In the genomic region with DNA sequence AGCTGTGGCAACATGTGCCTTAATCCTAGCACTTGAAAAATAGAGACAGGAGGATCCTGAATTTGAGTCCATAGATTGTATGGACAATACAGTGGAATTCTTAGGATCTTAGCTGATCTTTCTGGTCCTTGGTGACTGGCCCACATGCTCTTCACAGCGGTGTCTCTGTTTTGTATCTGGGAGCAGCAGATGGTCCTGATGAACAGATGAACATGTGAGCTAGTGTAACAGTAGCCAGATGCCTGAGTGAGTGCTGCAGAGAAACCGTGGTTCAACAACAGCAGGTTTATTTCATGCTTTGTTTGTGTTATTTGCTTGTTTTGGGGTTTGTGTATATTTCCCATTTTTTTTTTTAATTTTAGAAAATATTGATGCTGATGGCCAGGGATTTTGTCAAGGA, we compare ENCODE assay signal across 17 mouse cellular contexts. TPM values are rescaled to one million over a fixed set of nuclear protein-coding genes. Genes with fewer than 3 reads are reported as not detected.
DNase-seq lines count a peak whose midpoint lies in the region; ATAC-seq and TF ChIP-seq lines count a peak whose summit lies in the region.
"Had no signal": no experiment of that assay in that cellular context is flagged by ENCODE, and none has a peak within 500 bp of the region (broad histone marks: within the 10 kb centered on the region; RNA-seq: fewer than 3 reads in every experiment).

No protein-coding gene starts in this region.

- no peak for DNase-seq in CH12.LX (ENCODE audit: extremely low read depth)
- DNase-seq in brain, embryonic 14.5 days (ENCODE audit: low read depth) = peak; percentile 75
- DNase-seq in cerebellum, postnatal 14 days = peak; percentile 45 to 55
- DNase-seq in kidney, adult 2 months = no peak
- DNase-seq in thymus, postnatal 4 days = no peak
- DNase-seq: adrenal gland, postnatal 10 days; kidney, adult 18-20 months; kidney, postnatal 25 days; lung, embryonic 14.5 days; midbrain, embryonic 14.5 days; right cerebral cortex, postnatal 14 days had no signal

- no peak for TF ChIP-seq CTCF in CH12.LX (conservative IDR thresholded peaks at IDR 0.05 in 1 of 2, IDR thresholded peaks at IDR 0.05 in 1 of 2; ENCODE audit: low read depth in 2 of 2, low read length in 2 of 2)
- no peak for TF ChIP-seq CTCF in brain, embryonic 14.5 days (IDR thresholded peaks at IDR 0.05; ENCODE audit: borderline replicate concordance, extremely low read depth, insufficient read depth, insufficient read length)
- no peak for TF ChIP-seq CTCF in kidney, adult 2 months (conservative IDR thresholded peaks at IDR 0.05; ENCODE audit: insufficient read depth, insufficient read length, low read depth, low read length)

- no peak for TF ChIP-seq RAD21 in CH12.LX (IDR thresholded peaks at IDR 0.05; ENCODE audit: low read depth, low read length)

- H3K4me1 ChIP-seq in forebrain, embryonic 16.5 days (replicated peaks; ENCODE audit: control insufficient read depth, insufficient read depth, low read length) = peaks cover 14% of the 10 kb centered on the region
- H3K4me1 ChIP-seq in forebrain, embryonic 12.5 days = peaks cover 15% of the 10 kb centered on the region
- H3K4me1 ChIP-seq in CH12.LX (ENCODE audit: control insufficient read depth in 1 of 2, insufficient read depth in 2 of 2) = peaks cover 5 to 49% of the 10 kb centered on the region in 2 experiments
- peaks cover 13% of the 10 kb centered on the region; the same call in 1 of the 2 replicates for H3K4me1 ChIP-seq in kidney, adult 2 months (ENCODE audit: control insufficient read depth, insufficient read depth, low read length)

- no peaks in the 10 kb centered on the region for H3K27me3 ChIP-seq in forebrain, embryonic 16.5 days (replicated peaks; ENCODE audit: control insufficient read depth, insufficient read depth, low read length)
- H3K27me3 ChIP-seq in forebrain, embryonic 12.5 days = no peaks in the 10 kb centered on the region
- H3K27me3 ChIP-seq in CH12.LX (replicated peaks) = no peaks in the 10 kb centered on the region
- no peaks in the 10 kb centered on the region for H3K27me3 ChIP-seq in kidney, adult 2 months (replicated peaks; ENCODE audit: control insufficient read depth, insufficient read depth, low read length)
- H3K27me3 ChIP-seq: hindbrain, embryonic 15.5 days had no signal

- no peak for TF ChIP-seq POLR2A in CH12.LX (IDR thresholded peaks at IDR 0.05; ENCODE audit: low read depth, low read length)
- no peak for TF ChIP-seq POLR2A in brain, embryonic 14.5 days (IDR thresholded peaks at IDR 0.05; ENCODE audit: borderline replicate concordance, extremely low read depth, insufficient read depth, insufficient read length, poor library complexity, severe bottlenecking)
- no peak for TF ChIP-seq POLR2A in kidney, adult 2 months (IDR thresholded peaks at IDR 0.05; ENCODE audit: low read depth, low read length)

- H3K9me3 ChIP-seq in forebrain, embryonic 16.5 days (ENCODE audit: control insufficient read depth, low read length) = no peaks in the 10 kb centered on the region
- H3K9me3 ChIP-seq in forebrain, embryonic 12.5 days = no peaks in the 10 kb centered on the region
- no peaks in the 10 kb centered on the region for H3K9me3 ChIP-seq in CH12.LX (replicated peaks; ENCODE audit: low read length)
- H3K9me3 ChIP-seq: G1E; hindbrain, embryonic 15.5 days had no signal

- H3K27ac ChIP-seq in forebrain, embryonic 16.5 days (ENCODE audit: low read length) = no peak overlapping the region
- H3K27ac ChIP-seq in forebrain, embryonic 12.5 days = no peak overlapping the region
- no peak overlapping the region for H3K27ac ChIP-seq in CH12.LX (ENCODE audit: insufficient read depth, low read depth)
- no peak overlapping the region for H3K27ac ChIP-seq in kidney, adult 2 months (ENCODE audit: insufficient read depth, low read depth, low read length)
- H3K27ac ChIP-seq: hindbrain, embryonic 15.5 days; macrophage had no signal

- H3K36me3 ChIP-seq in forebrain, embryonic 16.5 days (ENCODE audit: control insufficient read depth, insufficient read depth) = no peaks in the 10 kb centered on the region
- peaks cover 4% of the 10 kb centered on the region; the same call in 1 of the 2 replicates for H3K36me3 ChIP-seq in forebrain, embryonic 12.5 days (replicated peaks)
- peaks cover 15 to 62% of the 10 kb centered on the region in 2 experiments for H3K36me3 ChIP-seq in CH12.LX (replicated peaks in 1 of 2; ENCODE audit: control insufficient read depth in 1 of 2, insufficient read depth in 1 of 2, low read length in 1 of 2)
- H3K36me3 ChIP-seq in kidney, adult 2 months (ENCODE audit: control insufficient read depth, insufficient read depth, low read length) = peaks cover 2% of the 10 kb centered on the region; the same call in 1 of the 2 replicates
- H3K36me3 ChIP-seq: hindbrain, embryonic 15.5 days had no signal

- ATAC-seq in forebrain, embryonic 16.5 days = peak; percentile 49; the same call in 1 of the 2 replicates
- no peak; the same call in 1 of the 2 replicates for ATAC-seq in forebrain, embryonic 12.5 days (ENCODE audit: low FRiP score)

- no peak overlapping the region for H3K9ac ChIP-seq in forebrain, embryonic 16.5 days (replicated peaks; ENCODE audit: low read depth, low read length)
- no peak overlapping the region for H3K9ac ChIP-seq in forebrain, embryonic 12.5 days
- no peak overlapping the region for H3K9ac ChIP-seq in CH12.LX (ENCODE audit: insufficient read depth, low read depth)
- H3K9ac ChIP-seq: hindbrain, embryonic 15.5 days; lung, embryonic 14.5 days had no signal

- TF ChIP-seq EP300 in CH12.LX (IDR thresholded peaks at IDR 0.05; ENCODE audit: low read length) = no peak

- 52% methylated on average over 2 of the region's 2 CpGs for WGBS in forebrain, embryonic 16.5 days
- 73% methylated on average over 2 of the region's 2 CpGs for WGBS in forebrain, embryonic 12.5 days
- WGBS in kidney, adult 2 months = 69% methylated on average over 2 of the region's 2 CpGs

- dilution Hi-C loops in CH12.LX (cut with MboI; ENCODE audit: extremely low pct_ligation_motif_present, extremely low pct_unique_long_range_greater_than_20kb, low sequenced_read_pairs) = no loop called here

- H3K4me2 ChIP-seq in forebrain, embryonic 16.5 days (ENCODE audit: low read length) = no peak overlapping the region
- no peak overlapping the region for H3K4me2 ChIP-seq in forebrain, embryonic 12.5 days
- H3K4me2 ChIP-seq in CH12.LX (ENCODE audit: insufficient read depth, low read depth, poor library complexity, severe bottlenecking) = no peak overlapping the region
- H3K4me2 ChIP-seq: hindbrain, embryonic 15.5 days; lung, embryonic 14.5 days had no signal

- in situ Hi-C loops in CH12.LX (cut with MboI; ENCODE audit: low pct_ligation_motif_present, low pct_unique_long_range_greater_than_20kb, low sequenced_read_pairs) = no loop called here

- H3K4me3 ChIP-seq in forebrain, embryonic 16.5 days (replicated peaks; ENCODE audit: low read length) = no peak overlapping the region
- no peak overlapping the region for H3K4me3 ChIP-seq in forebrain, embryonic 12.5 days (replicated peaks)
- no peak overlapping the region for H3K4me3 ChIP-seq in CH12.LX (replicated peaks in 1 of 3; ENCODE audit: low read depth in 2 of 3, low read length in 2 of 3, poor library complexity in 1 of 3)
- no peak overlapping the region for H3K4me3 ChIP-seq in kidney, adult 2 months (ENCODE audit: insufficient read depth, low read depth, low read length)
- H3K4me3 ChIP-seq: hindbrain, embryonic 15.5 days had no signal

- H3K79me2 ChIP-seq in CH12.LX (replicated peaks; ENCODE audit: control insufficient read depth, extremely low read depth, insufficient read depth, poor library complexity, severe bottlenecking) = no peaks in the 10 kb centered on the region

TF ChIP-seq in CH12.LX, 34 proteins besides CTCF, POLR2A, EP300 and RAD21:
- 0 out of 2 replicates have a peak, but pooled peaks have one; percentile 6 for TF ChIP-seq MAX (IDR thresholded peaks at IDR 0.05; ENCODE audit: low read length)
- no peak for TF ChIP-seq HCFC1 (IDR thresholded peaks at IDR 0.05; ENCODE audit: low read depth, low read length)

RNA-seq across cellular contexts. Expression of gene Itgav, which starts 37.3 kb away (rescaled TPM):
- 18.8 and 20.8 TPM in 2 replicates for polyA plus RNA-seq in forebrain, embryonic 16.5 days (2015; fragmentation: Nextera tagmentation; extraction: Ambion mirVana)
- polyA plus RNA-seq in forebrain, embryonic 12.5 days (2016; fragmentation: Nextera tagmentation; extraction: Ambion mirVana) = 44.4 and 46.5 TPM in 2 replicates
- total RNA-seq in CH12.LX (2012; rRNA removed) (25.0 and 25.5 TPM in 2 replicates), CH12.LX (2014; rRNA removed) (16.2 and 16.7 TPM in 2 replicates)
- 19.7 and 28.2 TPM in 2 replicates for polyA plus RNA-seq in CH12.LX (2012; ENCODE audit: insufficient read length, low read depth)
- 10.0 and 17.6 TPM in 2 replicates for polyA plus RNA-seq in brain, embryonic 14.5 days (2012; rRNA removed)
- polyA plus RNA-seq in kidney, adult 2 months (2012; rRNA removed) = 75.4 and 75.9 TPM in 2 replicates

RNA-seq across cellular contexts. Expression of gene Fam171b, which starts 50.9 kb away (rescaled TPM):
- 76.3 and 78.6 TPM in 2 replicates for polyA plus RNA-seq in forebrain, embryonic 16.5 days (2015; fragmentation: Nextera tagmentation; extraction: Ambion mirVana)
- polyA plus RNA-seq in forebrain, embryonic 12.5 days (2016; fragmentation: Nextera tagmentation; extraction: Ambion mirVana) = 57.9 and 68.7 TPM in 2 replicates
- total RNA-seq in CH12.LX (2012; rRNA removed) = 0.80 and 2.1 TPM in 2 replicates
- 0.69 and 0.72 TPM in 2 replicates for total RNA-seq in CH12.LX (2014; rRNA removed)
- polyA plus RNA-seq in CH12.LX (2012; ENCODE audit: insufficient read length, low read depth) = 0.76 and 0.77 TPM in 2 replicates
- polyA plus RNA-seq in brain, embryonic 14.5 days (2012; rRNA removed) = 37.4 and 49.8 TPM in 2 replicates
- polyA plus RNA-seq in kidney, adult 2 months (2012; rRNA removed) = 0.11 and 0.17 TPM in 2 replicates
- total RNA-seq: granulocyte monocyte progenitor cell, adult 5-6 weeks had no signal
- polyA plus RNA-seq: G1E, macrophage had no signal

Comparison
In these comparisons a context has a peak if more than half of its experiments do, and no peak if none do; other contexts are left out.
1. DNase-seq: peak in brain, embryonic 14.5 days (single experiment) and cerebellum, postnatal 14 days (2 of 2); none in CH12.LX (single experiment), kidney, adult 2 months (single experiment) and thymus, postnatal 4 days (single experiment).
2. RNA of gene Fam171b, which starts 50.9 kb away (polyA plus RNA-seq): 76.3 to 78.6 TPM in forebrain, embryonic 16.5 days, 57.9 to 68.7 TPM in forebrain, embryonic 12.5 days and 37.4 to 49.8 TPM in brain, embryonic 14.5 days; 0.76 to 0.77 TPM in CH12.LX and 0.11 to 0.17 TPM in kidney, adult 2 months; every median in the first group is over 10 times any median in the second.